Mouse (Mus musculus) MEL (cell line): Measurements from ENCODE around the gene Wwc2. TPM values are rescaled to one million over a fixed set of nuclear protein-coding genes. Genes with fewer than 3 reads are reported as not detected.

ENCODE experiments used
- DNase-seq: peaks from one replicate; pipeline ENCODE4 v3.0.0; 2011; ENCODE audit warnings: low read depth, low spot score
- H3K27ac ChIP-seq: 2 replicates; pipeline ENCODE4 v1.5.1; 2012; ENCODE audit warnings: low read depth, mild to moderate bottlenecking, control low read depth, low read length, moderate library complexity; ENCODE audit not compliant: control insufficient read depth
- H3K27me3 ChIP-seq, 2 experiments: fragments of 150-350 bp in 1 of 2; sonication (generic) in 1 of 2; 2 replicates each; pipeline ENCODE4 v1.6.1; 2012; ENCODE audit warnings: low read length in 2 of 2, mild to moderate bottlenecking in 2 of 2, improper control_type of control experiment in 1 of 2, moderate library complexity in 1 of 2; ENCODE audit not compliant: insufficient read depth in 2 of 2, control insufficient read depth in 1 of 2
- H3K36me3 ChIP-seq, 2 experiments: 2 replicates each; pipeline ENCODE4 v1.6.1; 2012 to 2014; ENCODE audit warnings: low read length in 2 of 2, improper control_type of control experiment in 1 of 2, inconsistent platforms in 1 of 2, mild to moderate bottlenecking in 1 of 2; ENCODE audit not compliant: insufficient read depth in 2 of 2, control insufficient read depth in 1 of 2
- H3K4me1 ChIP-seq, 2 experiments: fragments of 150-350 bp in 1 of 2; sonication (generic) in 1 of 2; 2 replicates each; pipeline ENCODE4 v1.6.1; 2012; ENCODE audit warnings: low read length in 2 of 2, improper control_type of control experiment in 1 of 2, mild to moderate bottlenecking in 1 of 2; ENCODE audit not compliant: insufficient read depth in 2 of 2, control insufficient read depth in 1 of 2
- H3K4me3 ChIP-seq, 2 experiments: fragments of 150-350 bp in 1 of 2; sonication (generic) in 1 of 2; 2 replicates each; pipeline ENCODE4 v1.5.1; 2012; ENCODE audit warnings: low read depth in 2 of 2, low read length in 2 of 2, mild to moderate bottlenecking in 2 of 2, moderate library complexity in 2 of 2, control low read depth in 1 of 2, improper control_type of control experiment in 1 of 2; ENCODE audit not compliant: control insufficient read depth in 1 of 2, insufficient read depth in 1 of 2
- H3K79me2 ChIP-seq: 2 replicates; pipeline ENCODE4 v1.6.1; 2012; ENCODE audit warnings: mild to moderate bottlenecking, low read length, moderate library complexity; ENCODE audit not compliant: control insufficient read depth, poor library complexity, insufficient read depth
- H3K9ac ChIP-seq: 2 replicates; pipeline ENCODE4 v1.6.1; 2012; ENCODE audit warnings: low read depth, mild to moderate bottlenecking, control low read depth, low read length, moderate library complexity; ENCODE audit not compliant: control insufficient read depth, poor library complexity, severe bottlenecking
- H3K9me3 ChIP-seq: fragments of 150-350 bp; sonication (generic); replicated peaks from 2 replicates; pipeline ENCODE4 v1.6.1; 2012; ENCODE audit warnings: mild to moderate bottlenecking, low read length, improper control_type of control experiment, moderate library complexity; ENCODE audit not compliant: insufficient read depth
- BHLHE40 ChIP-seq: IDR thresholded peaks from 2 replicates; pipeline ENCODE4 v1.6.1; 2012; ENCODE audit warnings: low read depth, mild to moderate bottlenecking, inconsistent platforms, low read length, improper control_type of control experiment, borderline replicate concordance
- CHD1 ChIP-seq: IDR thresholded peaks from 2 replicates; pipeline ENCODE4 v1.6.1; 2012; ENCODE audit warnings: low read depth, mild to moderate bottlenecking, inconsistent platforms, low read length, improper control_type of control experiment
- CHD2 ChIP-seq: IDR thresholded peaks from 2 replicates; pipeline ENCODE4 v1.6.1; 2011; ENCODE audit warnings: low read length, improper control_type of control experiment
- ELF1 ChIP-seq: IDR thresholded peaks from 2 replicates; pipeline ENCODE4 v1.6.1; 2014; ENCODE audit warnings: low read depth, mild to moderate bottlenecking, inconsistent platforms, low read length, improper control_type of control experiment, moderate library complexity
- ETS1 ChIP-seq: IDR thresholded peaks from 2 replicates; pipeline ENCODE4 v1.6.1; 2012; ENCODE audit warnings: low read depth, mild to moderate bottlenecking, inconsistent platforms, low read length, improper control_type of control experiment, moderate library complexity
- GABPA ChIP-seq: IDR thresholded peaks from 2 replicates; pipeline ENCODE4 v1.6.1; 2012; ENCODE audit warnings: low read depth, mild to moderate bottlenecking, inconsistent platforms, low read length, improper control_type of control experiment, moderate library complexity
- GATA1 ChIP-seq: IDR thresholded peaks from 2 replicates; pipeline ENCODE4 v1.6.1; 2011; ENCODE audit warnings: low read depth, low read length, improper control_type of control experiment
- HCFC1 ChIP-seq: IDR thresholded peaks from 2 replicates; pipeline ENCODE4 v1.6.1; 2012; ENCODE audit warnings: low read depth, mild to moderate bottlenecking, inconsistent platforms, low read length, improper control_type of control experiment, moderate library complexity
- MAFK ChIP-seq: IDR thresholded peaks from 2 replicates; pipeline ENCODE4 v1.6.1; 2011; ENCODE audit warnings: low read depth, mild to moderate bottlenecking, low read length, improper control_type of control experiment, borderline replicate concordance
- NRF1 ChIP-seq: IDR thresholded peaks from 2 replicates; pipeline ENCODE4 v1.6.1; 2014; ENCODE audit warnings: low read depth, mild to moderate bottlenecking, inconsistent platforms, low read length, improper control_type of control experiment, moderate library complexity; ENCODE audit not compliant: poor library complexity, insufficient read depth, severe bottlenecking
- RCOR1 ChIP-seq: IDR thresholded peaks from 2 replicates; pipeline ENCODE4 v1.6.1; 2012; ENCODE audit warnings: low read depth, mild to moderate bottlenecking, inconsistent platforms, low read length, improper control_type of control experiment
- SMC3 ChIP-seq: IDR thresholded peaks from 2 replicates; pipeline ENCODE4 v1.6.1; 2011; ENCODE audit warnings: low read depth, low read length, improper control_type of control experiment
- UBTF ChIP-seq: IDR thresholded peaks from 2 replicates; pipeline ENCODE4 v1.6.1; 2012; ENCODE audit warnings: low read depth, mild to moderate bottlenecking, inconsistent platforms, low read length, improper control_type of control experiment, moderate library complexity, borderline replicate concordance; ENCODE audit not compliant: insufficient read depth
- USF2 ChIP-seq, 2 experiments: IDR thresholded peaks; 2 replicates each; pipeline ENCODE4 v1.6.1; 2011 to 2012; ENCODE audit warnings: improper control_type of control experiment in 2 of 2, low read length in 2 of 2, borderline replicate concordance in 1 of 2, inconsistent platforms in 1 of 2, low read depth in 1 of 2, mild to moderate bottlenecking in 1 of 2; ENCODE audit not compliant: insufficient read depth in 1 of 2
- ZC3H11A ChIP-seq: IDR thresholded peaks from 2 replicates; pipeline ENCODE4 v1.6.1; 2012; ENCODE audit warnings: low read depth, mild to moderate bottlenecking, inconsistent platforms, low read length, improper control_type of control experiment
- ZMIZ1 ChIP-seq: IDR thresholded peaks from 2 replicates; pipeline ENCODE4 v1.6.1; 2012; ENCODE audit warnings: low read depth, mild to moderate bottlenecking, inconsistent platforms, low read length, improper control_type of control experiment, moderate library complexity
- polyA plus RNA-seq, 2 experiments: library from polyadenylated mRNA; stranded (reverse) in 1 of 2; unstranded in 1 of 2; fragments of >175 nt in 1 of 2; fragments of >200 nt in 1 of 2; gene quantifications; 2 replicates each; pipeline versions ENCODE4 v1.2.1 to v1.2.4; 2012; ENCODE audit warnings: low replicate concordance in 2 of 2, low read depth in 1 of 2; ENCODE audit not compliant: insufficient read length in 2 of 2, insufficient read depth in 1 of 2, missing spikeins in 1 of 2
- total RNA-seq: library from RNA; depleted of rRNA; stranded (reverse); fragments of 300-350 nt; gene quantifications from 2 replicates; pipeline ENCODE4 v1.2.3, GENCODE M21; 2012

Wwc2 gene
- total and polyA plus RNA-seq, 3 experiments: 7.5 to 14.8 TPM; not detected in 1

DNA sequence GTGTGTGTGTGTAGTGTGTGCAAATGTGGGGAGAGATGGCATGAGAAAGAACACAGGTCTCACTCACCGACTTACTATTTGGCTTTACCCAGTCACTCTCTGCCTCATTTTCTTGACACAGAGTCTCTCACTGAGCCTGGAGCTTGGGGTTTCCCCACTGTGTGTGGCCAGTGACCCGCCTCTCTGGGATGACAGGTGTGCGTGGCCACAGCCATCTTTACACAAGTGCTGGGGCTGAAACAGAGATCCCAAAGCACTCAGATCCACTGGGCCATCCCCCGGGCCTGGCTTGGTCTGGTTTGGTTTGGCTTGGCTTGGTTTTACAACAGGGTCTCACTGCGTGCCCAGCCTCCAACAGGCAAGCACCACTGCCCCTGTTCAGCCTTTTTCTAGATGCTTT, 55.3 kb downstream of the Wwc2 start:
- no peak for DNase-seq
- Histone ChIP-seq H3K9ac (no peak overlapping the region), H3K9me3 (no peaks in the 10 kb centered on the region), H3K36me3 (no peaks in the 10 kb centered on the region; a peak in 1 of 4 replicates), H3K79me2 (no peaks in the 10 kb centered on the region), H3K27me3 (no peaks in the 10 kb centered on the region), H3K4me1 (no peaks in the 10 kb centered on the region), H3K4me3 (no peak overlapping the region), H3K27ac (no peak overlapping the region)
- no peak for TF ChIP-seq USF2 (IDR thresholded peaks at IDR 0.05; ENCODE audit: borderline replicate concordance in 1 of 2, insufficient read depth in 1 of 2, low read depth in 1 of 2, low read length in 2 of 2)
- no peak for TF ChIP-seq CHD1
- no peak for TF ChIP-seq ELF1
- no peak for TF ChIP-seq MAFK
- TF ChIP-seq RCOR1: no peak
- no peak for TF ChIP-seq GABPA
- TF ChIP-seq SMC3: no peak
- no peak for TF ChIP-seq HCFC1

DNA sequence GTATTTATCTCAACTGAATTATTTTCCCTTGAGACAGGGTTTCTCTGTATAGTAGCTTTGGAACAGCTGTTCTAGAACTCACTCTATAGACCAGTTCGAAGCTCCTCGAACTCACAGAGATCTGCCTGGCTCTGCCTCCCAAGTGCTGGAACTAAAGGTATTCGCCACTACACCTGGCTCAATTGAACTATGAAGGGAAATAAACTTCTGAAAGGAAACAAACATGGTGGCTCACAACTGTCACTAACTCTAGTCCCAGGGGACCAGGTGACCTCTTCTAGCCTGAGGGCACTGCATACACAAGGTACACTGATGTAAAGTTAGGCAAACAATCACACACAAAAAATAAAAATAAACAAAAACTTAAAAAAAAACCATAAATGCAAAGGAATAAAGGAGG, 57.6 kb downstream of the Wwc2 start:
- H3K9me3 ChIP-seq: no peaks in the 10 kb centered on the region
- H3K9ac ChIP-seq: no peak overlapping the region
- DNase-seq: no peak
- no peak overlapping the region for H3K4me3 ChIP-seq
- TF ChIP-seq MAFK (no peak), ETS1 (no peak), ZMIZ1 (no peak)
- H3K4me1 ChIP-seq: no peaks in the 10 kb centered on the region
- no peaks in the 10 kb centered on the region for H3K27me3 ChIP-seq
- H3K79me2 ChIP-seq: no peaks in the 10 kb centered on the region
- H3K36me3 ChIP-seq: no peaks in the 10 kb centered on the region; a peak in 1 of 4 replicates
- no peak overlapping the region for H3K27ac ChIP-seq

DNA sequence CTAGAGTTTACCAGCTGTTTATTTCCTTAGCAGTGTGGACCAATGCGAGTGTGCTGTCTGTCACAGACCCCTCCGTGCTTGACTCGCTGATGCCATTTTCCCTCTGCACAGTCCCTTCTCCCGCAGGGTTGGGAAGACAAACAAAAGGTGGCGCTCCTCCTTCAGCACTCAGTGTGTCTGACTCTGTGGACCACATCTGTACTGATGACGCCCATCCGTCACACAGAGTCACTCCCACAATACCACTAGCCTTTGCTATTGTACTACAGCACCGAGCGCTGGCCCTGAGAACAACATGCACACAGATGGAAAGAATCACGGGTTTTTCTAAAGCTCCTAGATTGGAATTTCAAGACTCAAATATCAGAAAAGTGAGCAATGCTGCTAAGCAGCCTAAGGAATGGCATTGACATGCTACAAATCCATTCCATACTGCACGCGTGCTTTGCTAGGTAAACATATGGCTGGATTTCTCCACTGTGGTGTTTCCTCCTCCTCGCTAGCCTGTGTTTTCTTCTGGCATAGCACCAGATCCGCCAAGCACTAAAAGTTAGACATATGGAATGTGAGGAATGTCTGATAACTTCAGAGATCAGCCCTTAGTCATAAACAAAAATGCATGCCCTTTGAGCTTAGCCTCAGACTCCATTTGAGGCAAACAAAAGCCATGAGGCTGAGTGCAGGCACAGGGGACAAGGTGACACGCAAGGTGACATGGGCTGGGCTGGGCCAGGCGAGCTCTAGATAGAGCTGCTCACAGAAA, 58.5 kb downstream of the Wwc2 start:
- Histone ChIP-seq H3K79me2 (no peaks in the 10 kb centered on the region), H3K9ac (no peak overlapping the region), H3K27me3 (no peaks in the 10 kb centered on the region), H3K36me3 (no peaks in the 10 kb centered on the region; a peak in 1 of 4 replicates), H3K4me3 (no peak overlapping the region), H3K4me1 (no peaks in the 10 kb centered on the region), H3K9me3 (no peaks in the 10 kb centered on the region), H3K27ac (no peak overlapping the region)
- no peak for DNase-seq
- no peak for TF ChIP-seq NRF1
- no peak for TF ChIP-seq BHLHE40
- TF ChIP-seq CHD2: no peak
- no peak for TF ChIP-seq GATA1
- TF ChIP-seq UBTF: no peak
- TF ChIP-seq ZC3H11A: no peak
